Mouse (Mus musculus): ENCODE measurements around the gene Icosl. TPM values are rescaled to one million over a fixed set of nuclear protein-coding genes. Genes with fewer than 3 reads are reported as not detected.
"Not testable (repeated sequence)": the region's sequence is repeated elsewhere in the genome, so short reads cannot be mapped to it uniquely, and the experiment has no call there.

The Icosl gene
- polyA plus RNA-seq, 1 experiment = 12.1 TPM

DNA sequence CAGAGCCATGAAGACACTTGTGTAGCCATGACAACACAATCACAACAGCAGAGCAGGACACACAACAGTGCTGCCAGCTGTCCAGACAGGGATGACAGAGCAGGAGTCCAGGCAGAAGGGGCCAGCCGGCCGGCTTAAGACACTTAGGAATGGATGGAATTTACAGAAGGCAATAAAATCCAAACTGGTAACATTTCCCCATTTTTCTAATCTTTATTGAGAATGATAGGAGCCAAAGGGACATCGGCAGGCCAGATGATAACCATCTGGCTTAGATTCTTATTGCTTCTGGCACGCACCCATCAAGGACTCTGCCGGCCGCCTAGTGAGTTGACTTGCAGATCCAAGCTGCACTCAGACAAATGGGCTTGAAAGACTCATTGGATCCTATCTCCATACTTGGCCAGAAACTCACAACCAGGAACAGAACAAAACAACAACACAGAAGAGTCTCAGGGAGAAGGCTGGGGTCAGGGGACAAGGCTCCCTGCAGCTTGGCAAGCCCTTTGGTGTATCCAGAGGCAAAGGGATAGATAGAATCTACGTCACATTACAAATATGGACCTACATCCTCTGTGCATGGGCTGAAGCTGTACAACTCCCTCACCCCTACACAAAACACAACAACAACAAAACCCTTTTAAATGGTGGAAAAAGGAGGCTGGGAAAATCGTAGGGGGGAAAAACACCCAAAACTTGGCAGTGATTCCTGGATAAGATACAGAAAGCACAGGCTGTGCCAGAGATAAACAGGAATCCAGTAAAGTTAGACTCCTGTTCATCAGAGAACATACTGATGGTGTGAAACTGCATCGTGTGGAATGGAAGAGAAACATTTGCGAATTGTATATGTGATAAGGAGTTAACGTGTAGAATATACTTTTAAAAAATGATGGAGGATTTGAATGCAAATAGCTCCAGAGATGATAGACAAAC is 35.7 kb downstream of the Icosl start:
- DNase-seq (ENCODE audit: low read depth, low spot score) = no peak
- 28% methylated on average over 11 of the region's 11 CpGs for WGBS

DNA sequence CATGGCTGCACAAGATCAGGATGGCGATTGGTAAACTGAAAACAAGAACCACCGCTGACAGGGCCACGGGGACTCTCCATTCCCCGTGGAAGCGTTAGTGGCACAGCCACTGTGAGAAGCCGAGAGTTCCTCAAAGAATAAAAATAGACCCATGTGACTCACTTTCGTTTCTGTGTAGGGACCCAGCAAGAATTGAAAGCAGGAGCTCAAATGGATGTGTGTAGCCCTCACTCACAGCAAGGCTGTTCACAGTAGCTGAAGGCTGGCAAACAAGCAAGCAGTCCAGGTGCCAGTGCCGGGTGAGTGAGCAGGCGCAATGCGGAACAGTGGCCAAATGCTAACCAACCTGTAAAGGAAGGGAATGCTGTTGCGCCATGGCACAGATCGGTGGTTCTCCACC is 36.4 kb downstream of the Icosl start:
- WGBS = 74% methylated on average over 12 of the region's 12 CpGs
- no peak for DNase-seq (ENCODE audit: low read depth, low spot score)

GRCm38 (mm10) chr10:78114521-78115092 is 45.5 kb downstream of the Icosl start:
- no peak for DNase-seq (ENCODE audit: low read depth, low spot score)
- WGBS = 70% methylated on average over 4 of the region's 4 CpGs

- DNase-seq (ENCODE audit: low read depth, low spot score) = no peak
- WGBS = 52% methylated on average over 2 of the region's 2 CpGs
These were observed 46.1 kb downstream of the Icosl start for GRCm38 (mm10) chr10:78115153-78115552.

GRCm38 (mm10) chr10:78119422-78119821 is 50.3 kb downstream of the Icosl start:
- WGBS = 92% methylated on average over 4 of the region's 4 CpGs
- DNase-seq (ENCODE audit: low read depth, low spot score) = no peak

- DNase-seq (ENCODE audit: low read depth, low spot score) = not testable (repeated sequence)
- WGBS = 17% methylated on average over 6 of the region's 6 CpGs
These were observed 55.0 kb downstream of the Icosl start for GRCm38 (mm10) chr10:78124137-78124536.

- 83% methylated on average over 8 of the region's 8 CpGs for WGBS
- not testable (repeated sequence) for DNase-seq (ENCODE audit: low read depth, low spot score)
These were observed 56.0 kb downstream of the Icosl start for GRCm38 (mm10) chr10:78125061-78125460.

GRCm38 (mm10) chr10:78126311-78126710 is 57.2 kb downstream of the Icosl start:
- DNase-seq (ENCODE audit: low read depth, low spot score) = no peak
- WGBS = 96% methylated on average over 5 of the region's 5 CpGs

DNA sequence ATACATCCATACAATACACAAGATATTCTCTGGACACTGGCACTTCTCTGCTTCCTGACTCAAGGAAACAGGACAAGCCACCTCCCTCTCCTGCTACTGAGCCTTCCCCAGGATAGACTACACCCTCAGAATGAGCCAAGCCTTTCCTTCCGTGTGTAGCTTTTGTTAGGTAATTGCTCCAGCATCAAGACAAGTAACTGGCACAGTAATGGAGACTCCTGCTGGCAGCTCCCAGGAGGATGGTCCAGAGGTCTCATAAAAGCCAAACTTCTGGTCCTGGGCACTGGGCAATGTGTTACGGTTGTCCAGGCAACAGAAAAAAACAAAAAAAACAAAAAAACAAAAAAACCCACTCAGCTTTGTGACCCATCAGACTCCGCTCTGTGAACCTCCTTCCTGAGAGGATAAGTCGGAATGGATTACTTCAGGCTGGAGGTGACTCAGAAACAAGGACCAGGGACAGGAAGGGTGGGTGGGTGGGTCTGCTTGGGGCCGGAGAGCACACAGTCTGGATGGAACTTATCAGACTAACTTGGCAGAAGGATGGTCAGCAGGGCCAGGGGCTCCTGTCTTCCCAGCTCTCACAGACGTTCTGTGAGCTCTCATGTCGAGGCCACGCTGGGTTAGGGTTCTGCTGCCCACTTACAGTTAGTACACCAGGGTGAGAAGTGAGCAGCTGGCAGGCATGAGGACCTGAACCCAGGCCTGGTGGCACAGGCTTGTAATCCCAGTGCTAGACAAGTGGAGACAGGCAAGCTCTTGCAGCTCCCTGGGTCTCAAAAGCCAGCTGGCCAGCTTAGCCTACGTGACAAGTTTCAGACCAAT is 58.2 kb downstream of the Icosl start:
- DNase-seq (ENCODE audit: low read depth, low spot score) = no peak
- WGBS = 74% methylated on average over 9 of the region's 9 CpGs

DNA sequence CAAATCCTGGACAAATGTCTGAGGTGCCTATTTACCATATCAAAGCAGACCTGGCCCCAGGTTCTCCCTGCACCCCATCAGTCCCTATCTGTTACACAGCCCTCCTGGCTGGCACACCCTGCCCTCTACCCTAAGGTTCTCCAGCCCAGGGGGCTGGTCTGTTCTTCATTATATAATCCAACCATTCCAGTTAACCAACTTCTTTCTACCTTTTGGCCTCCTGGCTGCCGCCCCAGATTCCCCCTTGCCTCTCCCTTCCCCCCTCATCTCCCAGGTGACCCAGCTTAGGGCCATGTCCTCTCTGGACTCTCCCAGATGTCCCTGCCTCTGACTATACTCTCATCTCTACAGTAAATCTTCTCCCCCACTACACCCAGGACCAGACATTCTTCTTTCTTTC is 58.8 kb downstream of the Icosl start:
- 80% methylated on average over 1 of the region's 1 CpGs for WGBS
- DNase-seq (ENCODE audit: low read depth, low spot score) = no peak

DNA sequence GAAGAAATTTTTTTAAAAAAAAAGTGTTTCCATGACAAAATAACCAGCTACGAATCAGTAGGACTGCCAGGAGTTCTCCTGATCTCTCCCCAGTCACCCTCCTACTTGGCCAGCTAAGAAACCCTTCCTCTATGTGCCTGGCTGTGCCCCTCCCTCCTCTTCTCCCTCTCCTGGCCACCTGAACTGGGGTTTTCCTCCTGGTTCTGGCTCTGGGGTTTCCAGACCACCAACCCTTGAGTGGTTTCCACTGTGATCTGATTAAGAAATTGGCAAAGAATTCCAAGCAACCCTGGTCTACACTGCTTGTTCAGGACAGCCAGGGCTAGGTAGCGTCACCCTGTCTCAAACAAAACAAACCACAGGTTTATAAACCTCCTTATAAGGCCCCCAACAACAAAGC is 59.5 kb downstream of the Icosl start:
- WGBS = 89% methylated on average over 2 of the region's 2 CpGs
- no peak for DNase-seq (ENCODE audit: low read depth, low spot score)

GRCm38 (mm10) chr10:78129423-78129822 is 60.3 kb downstream of the Icosl start:
- 68% methylated on average over 11 of the region's 11 CpGs for WGBS
- DNase-seq (ENCODE audit: low read depth, low spot score) = no peak

DNA sequence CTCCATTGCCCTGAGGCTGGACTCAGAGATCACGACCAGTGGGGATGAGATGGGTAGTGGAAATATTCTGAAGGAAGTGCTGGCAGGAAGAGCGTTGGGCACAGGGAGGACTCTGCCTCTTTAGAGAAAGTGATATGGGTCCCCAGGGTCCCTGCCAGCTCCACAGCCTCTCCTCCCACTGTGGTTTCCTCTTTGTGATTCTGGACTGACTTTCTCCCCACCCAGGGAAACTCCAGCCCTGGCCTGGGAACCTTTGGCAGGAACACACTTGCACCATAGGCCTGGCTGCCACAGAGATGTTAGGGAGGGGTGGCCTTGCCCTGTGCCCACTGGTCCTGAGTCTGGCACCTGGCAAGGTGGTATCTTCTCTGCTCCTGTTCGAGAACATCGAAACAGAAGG is 60.9 kb downstream of the Icosl start:
- 79% methylated on average over 4 of the region's 4 CpGs for WGBS
- no peak for DNase-seq (ENCODE audit: low read depth, low spot score)

Other genes starting within 250 kb of the Icosl start
- gene Krtap10-4, start 242.2 kb upstream of the Icosl start, polyA plus RNA-seq (2012; rRNA removed) = not detected in 2 replicates
- gene Krtap10-10, start 233.4 kb upstream of the Icosl start, polyA plus RNA-seq (2012; rRNA removed) = not detected in 2 replicates
- not detected in 2 replicates for gene Gm36176, start 222.5 kb upstream of the Icosl start, polyA plus RNA-seq (2012; rRNA removed)
- not detected in 2 replicates for gene Gm10318, start 216.4 kb upstream of the Icosl start, polyA plus RNA-seq (2012; rRNA removed)
- not detected in 2 replicates for gene Gm3285, start 207.3 kb upstream of the Icosl start, polyA plus RNA-seq (2012; rRNA removed)
- gene Lrrc3, start 166.8 kb upstream of the Icosl start, polyA plus RNA-seq (2012; rRNA removed) = 6.4 and 6.8 TPM in 2 replicates
- 2.4 and 4.4 TPM in 2 replicates for gene Trpm2, start 98.7 kb upstream of the Icosl start, polyA plus RNA-seq (2012; rRNA removed)
- 10.4 and 13.1 TPM in 2 replicates for gene 1810043G02Rik, start 90.8 kb upstream of the Icosl start, polyA plus RNA-seq (2012; rRNA removed)
- 29.8 and 41.2 TPM in 2 replicates for gene Pfkl, start 59.2 kb upstream of the Icosl start, polyA plus RNA-seq (2012; rRNA removed)
- 0.73 and 1.1 TPM in 2 replicates for gene Dnmt3l, start 27.4 kb upstream of the Icosl start, polyA plus RNA-seq (2012; rRNA removed)
- 0.34 and 0.53 TPM in 2 replicates for gene Aire, start 25.7 kb upstream of the Icosl start, polyA plus RNA-seq (2012; rRNA removed)
- 51.9 and 61.5 TPM in 2 replicates for gene D10Jhu81e, start 100.5 kb downstream of the Icosl start, polyA plus RNA-seq (2012; rRNA removed)
- gene Pwp2, start 115.8 kb downstream of the Icosl start, polyA plus RNA-seq (2012; rRNA removed) = 7.9 and 9.2 TPM in 2 replicates
- 53.6 and 84.4 TPM in 2 replicates for gene Trappc10, start 175.3 kb downstream of the Icosl start, polyA plus RNA-seq (2012; rRNA removed)